Mouse (Mus musculus) large intestine, adult 2 months (tissue): Measurements from ENCODE around the gene Acvr2b. TPM values are rescaled to one million over a fixed set of nuclear protein-coding genes. Genes with fewer than 3 reads are reported as not detected.

ENCODE experiments used
- DNase-seq: peaks from one replicate; pipeline ENCODE4 v3.0.0-alpha.2; 2012; ENCODE audit warnings: low read depth, low spot score
- WGBS: fragments of 180-500 bp; shearing (Covaris S2); methylation state at CpG from one replicate; pipeline ENCODE4 v1.1.7; 2018; 5-methylcytosine and 5-hydroxymethylcytosine counted together
- polyA plus RNA-seq: library from polyadenylated mRNA; depleted of rRNA; stranded (reverse); fragments of >200 nt; gene quantifications from 2 replicates; pipeline ENCODE4 v1.2.3, GENCODE M21; 2012

Acvr2b gene
- polyA plus RNA-seq, 1 experiment: 1.8 TPM

- under 1% methylated on average over 26 of the region's 26 CpGs for WGBS
- no peak for DNase-seq
Observed at GRCm38 (mm10) chr9:119403236-119403641, 1.3 kb downstream of the Acvr2b start.

GRCm38 (mm10) chr9:119404090-119404489 is 2.2 kb downstream of the Acvr2b start:
- DNase-seq: no peak
- WGBS: 87% methylated on average over 5 of the region's 5 CpGs

- DNase-seq: no peak
- WGBS: 73% methylated on average over 15 of the region's 15 CpGs
Observed at GRCm38 (mm10) chr9:119407884-119408283, 6.0 kb downstream of the Acvr2b start.

DNA sequence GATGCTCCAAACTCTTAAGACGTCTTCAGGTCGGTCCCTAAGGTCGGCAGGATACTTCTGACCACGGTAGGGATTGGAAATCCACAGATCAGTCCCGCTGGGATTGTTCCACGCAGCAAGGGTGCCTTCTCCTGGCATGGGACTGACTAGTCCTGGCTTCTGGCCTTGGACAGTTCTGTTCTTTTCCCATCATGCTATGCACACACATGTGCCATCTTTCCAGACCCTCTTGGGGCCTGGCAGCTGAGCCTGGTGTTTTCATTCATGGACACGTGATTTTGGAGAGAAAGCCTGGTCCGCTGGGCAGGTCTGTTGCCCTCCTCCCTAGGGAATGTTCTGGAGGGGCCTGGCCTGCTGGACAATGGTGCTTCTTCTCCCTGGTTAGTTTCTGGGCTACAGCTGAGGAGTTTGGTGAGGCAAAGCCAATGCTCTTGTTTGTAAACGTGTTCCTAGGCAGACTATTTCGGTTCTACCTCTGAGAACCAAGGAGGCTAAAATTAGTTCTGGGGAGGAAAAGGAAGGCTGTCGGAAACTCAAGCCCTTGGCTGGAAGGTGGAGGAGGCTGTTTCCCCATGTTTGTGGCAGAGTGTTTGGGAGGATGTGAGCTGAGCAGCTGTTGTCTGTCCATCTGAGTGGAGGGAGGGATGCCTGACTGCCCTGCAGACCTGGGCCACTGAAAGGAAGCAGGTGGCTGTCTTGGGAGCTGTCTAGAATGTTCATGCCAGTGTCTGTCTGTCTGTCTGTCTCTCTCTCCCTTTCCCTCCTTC is 7.2 kb downstream of the Acvr2b start:
- DNase-seq: no peak
- 73% methylated on average over 11 of the region's 11 CpGs for WGBS

DNA sequence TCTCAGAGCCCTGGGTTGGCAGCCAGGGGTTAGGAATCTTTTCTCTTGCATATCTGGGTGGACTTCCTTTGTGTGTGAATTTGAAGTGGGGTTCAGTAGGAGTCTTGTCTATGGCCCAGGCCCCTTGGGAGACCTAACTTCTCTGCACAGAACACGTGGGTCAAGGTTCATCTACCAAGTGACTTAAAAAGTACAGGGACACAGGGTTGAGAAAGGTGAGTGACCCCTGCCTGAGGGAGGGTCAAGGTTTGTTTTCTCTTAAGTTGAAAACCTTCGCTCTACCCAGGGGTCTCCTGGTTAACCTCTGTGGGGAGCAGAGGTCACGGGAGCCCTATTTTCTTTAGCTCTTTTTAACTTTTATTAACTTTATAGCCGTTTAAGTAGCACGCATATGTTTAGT is 7.9 kb downstream of the Acvr2b start:
- DNase-seq: no peak
- WGBS: 77% methylated on average over 5 of the region's 5 CpGs

- DNase-seq: no peak
- 66% methylated on average over 18 of the region's 18 CpGs for WGBS
Observed at GRCm38 (mm10) chr9:119418025-119418424, 16.1 kb downstream of the Acvr2b start.

GRCm38 (mm10) chr9:119419852-119420438 is 18.0 kb downstream of the Acvr2b start:
- no peak for DNase-seq
- 91% methylated on average over 12 of the region's 12 CpGs for WGBS

DNA sequence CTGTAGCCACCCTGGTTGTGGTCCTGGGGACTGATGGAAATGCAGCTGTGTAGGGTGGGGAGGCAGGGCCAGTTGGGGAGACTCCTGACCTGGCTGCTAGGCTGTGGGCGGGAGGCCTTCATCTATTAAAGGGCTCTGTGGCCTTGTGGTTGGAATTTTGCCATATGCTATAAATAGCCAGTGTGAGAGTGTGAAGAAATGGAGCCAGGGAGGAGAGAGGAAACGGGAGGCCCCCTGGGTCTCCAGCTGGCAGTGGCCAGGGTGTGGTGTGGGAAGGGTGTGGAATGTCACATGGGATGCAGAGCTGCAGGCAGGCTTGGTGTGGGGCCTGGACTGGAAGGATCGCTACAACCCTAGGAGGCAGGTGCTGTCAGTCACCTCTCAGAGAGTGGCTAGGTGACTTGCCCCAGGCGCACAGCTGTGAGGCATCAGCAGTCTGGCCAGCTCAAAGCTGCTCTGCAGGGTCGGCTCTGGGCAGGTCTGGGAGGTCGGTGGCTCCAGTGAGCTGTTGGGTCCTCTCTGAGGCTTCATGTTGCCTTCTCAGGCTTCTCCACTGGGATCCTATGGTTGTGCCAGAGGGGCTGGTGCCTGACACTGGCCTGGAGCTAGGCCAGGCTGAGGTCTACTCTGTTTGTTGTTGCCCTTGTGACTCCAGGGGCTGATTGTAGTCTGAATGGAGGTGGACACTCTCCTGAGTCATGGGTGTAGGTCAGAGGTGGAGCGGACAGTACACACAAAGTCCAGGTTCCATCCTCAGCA is 23.5 kb downstream of the Acvr2b start:
- no peak for DNase-seq
- WGBS: 20% methylated on average over 7 of the region's 7 CpGs

GRCm38 (mm10) chr9:119425976-119426415 is 24.1 kb downstream of the Acvr2b start:
- 70% methylated on average over 13 of the region's 13 CpGs for WGBS
- DNase-seq: no peak

GRCm38 (mm10) chr9:119426483-119426882 is 24.6 kb downstream of the Acvr2b start:
- 18% methylated on average over 7 of the region's 7 CpGs for WGBS
- no peak for DNase-seq

DNA sequence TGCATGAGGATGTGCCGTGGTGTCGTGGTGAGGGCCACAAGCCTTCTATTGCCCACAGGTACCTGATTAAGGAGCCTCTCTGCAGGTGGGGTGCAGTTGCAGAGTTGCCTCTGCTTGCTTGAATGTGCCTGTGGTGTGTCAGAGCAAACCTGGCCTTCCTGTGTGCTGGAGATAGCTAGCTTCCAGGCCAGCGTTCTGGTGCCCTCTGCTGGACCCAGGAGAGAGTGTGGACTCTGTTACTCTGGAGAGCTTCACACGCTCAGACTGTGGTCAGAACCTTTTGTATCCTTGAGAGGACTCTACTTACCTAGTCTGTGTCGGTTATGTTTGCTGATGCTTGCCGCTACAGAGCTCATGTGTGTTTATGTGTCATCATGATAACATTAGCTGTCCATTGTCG is 28.4 kb downstream of the Acvr2b start:
- 34% methylated on average over 7 of the region's 7 CpGs for WGBS
- no peak for DNase-seq

DNA sequence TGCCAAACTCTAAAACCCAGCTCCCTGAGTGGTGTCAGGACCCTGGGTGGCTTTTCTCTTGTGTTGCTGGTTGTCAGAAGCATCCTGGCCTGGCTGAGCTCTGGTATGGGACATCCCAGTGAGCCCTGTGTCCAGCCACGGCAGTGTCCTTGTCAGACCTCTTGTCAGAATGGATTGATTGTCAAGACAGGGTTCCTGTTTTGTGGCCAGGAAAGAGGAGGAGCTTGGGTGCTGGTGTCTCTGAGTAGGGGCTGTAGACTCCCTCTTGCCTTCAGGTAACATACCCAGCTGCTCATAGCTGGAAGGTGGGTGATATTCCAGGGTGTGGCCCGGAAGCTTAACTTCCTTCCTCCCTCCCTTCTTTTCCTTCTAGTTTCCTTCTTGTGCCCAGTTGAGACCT is 33.9 kb downstream of the Acvr2b start:
- no peak for DNase-seq
- 64% methylated on average over 2 of the region's 2 CpGs for WGBS

GRCm38 (mm10) chr9:119438065-119438464 is 36.1 kb downstream of the Acvr2b start:
- DNase-seq: no peak
- WGBS: 85% methylated on average over 12 of the region's 12 CpGs

DNA sequence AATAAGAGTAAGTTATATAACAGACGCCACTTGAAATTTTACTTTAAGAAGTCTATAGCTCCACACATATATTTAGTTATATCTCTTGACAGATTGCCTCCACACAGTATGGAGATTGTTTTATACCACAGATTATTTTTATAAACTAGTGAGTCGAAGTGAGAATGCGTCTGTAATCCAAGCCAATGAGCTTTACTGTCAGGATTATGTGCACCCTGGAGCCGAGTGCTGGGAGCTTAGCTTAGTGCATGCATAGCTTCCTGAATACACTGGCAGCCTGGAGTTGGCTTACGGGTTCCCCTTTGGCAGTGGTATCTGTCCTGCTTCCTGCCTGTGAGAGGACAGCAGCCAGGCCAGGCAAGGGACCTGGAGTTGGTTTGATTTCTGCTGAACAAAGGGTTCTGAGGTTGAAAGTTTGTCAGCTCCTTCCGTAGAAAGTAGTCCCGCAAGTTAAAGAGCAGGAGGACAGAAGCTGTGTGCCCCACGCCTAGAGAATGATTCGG is 36.6 kb downstream of the Acvr2b start:
- no peak for DNase-seq
- 86% methylated on average over 9 of the region's 9 CpGs for WGBS

DNA sequence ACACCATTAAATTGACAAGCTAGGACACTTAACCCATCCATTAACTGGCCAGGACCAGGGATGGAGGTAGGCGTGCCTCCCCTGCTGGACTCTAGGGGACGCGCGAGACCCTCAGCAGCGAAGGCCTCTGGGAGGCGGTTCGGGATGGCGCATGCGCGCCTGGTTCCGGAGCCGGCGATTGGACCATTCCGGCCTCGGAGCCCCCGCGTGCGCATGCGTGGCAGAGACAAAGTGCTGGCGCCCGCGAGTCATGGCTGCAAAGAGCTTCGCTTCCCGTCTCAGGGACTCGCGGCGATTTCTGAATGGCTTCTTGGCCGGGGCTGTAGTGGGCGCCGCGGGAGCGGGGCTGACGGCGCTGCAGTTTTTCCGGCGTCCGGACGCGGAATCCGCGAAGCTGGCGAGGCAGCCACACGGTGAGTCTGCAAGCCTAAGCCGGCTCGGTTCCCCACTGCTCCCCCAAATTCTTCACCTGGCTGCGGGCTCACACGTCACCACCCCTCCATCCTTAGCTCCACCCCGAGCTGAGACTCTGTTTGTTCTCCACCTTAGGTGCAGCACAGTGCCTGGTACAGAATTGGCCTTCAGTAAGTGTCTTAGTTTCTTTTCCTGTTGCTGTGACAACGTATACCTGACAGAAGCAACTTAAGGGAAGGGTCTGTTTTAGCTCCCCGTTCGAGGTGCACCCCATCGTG is 43.0 kb downstream of the Acvr2b start, which contains the start of gene Exog:
Gene Exog, plus strand, starts transcription at position 206 of the 692 bp plus-strand sequence.
- 0% methylated on average over 52 of the region's 52 CpGs for WGBS
- DNase-seq: peak; percentile 78

DNA sequence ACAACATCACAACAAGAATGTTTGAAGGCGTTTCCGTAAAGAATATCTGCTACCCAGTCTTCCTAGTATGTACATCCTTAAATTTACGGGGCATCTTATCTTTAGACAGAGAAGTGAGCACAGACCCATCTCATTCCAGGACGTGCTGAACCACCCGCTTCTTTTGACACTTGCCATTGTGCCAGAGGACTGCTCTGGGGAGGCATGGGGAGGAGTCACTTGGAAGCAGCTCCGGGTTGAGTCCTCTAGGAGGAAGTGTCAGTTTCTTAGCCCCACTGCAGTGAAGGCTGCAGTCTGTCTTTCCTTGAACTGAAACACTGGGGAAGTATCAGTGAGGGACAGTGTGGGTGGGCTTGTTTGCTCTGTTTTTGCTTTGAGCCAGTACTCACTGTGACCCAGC is 43.8 kb downstream of the Acvr2b start:
- WGBS: 10% methylated on average over 6 of the region's 6 CpGs
- no peak for DNase-seq

DNA sequence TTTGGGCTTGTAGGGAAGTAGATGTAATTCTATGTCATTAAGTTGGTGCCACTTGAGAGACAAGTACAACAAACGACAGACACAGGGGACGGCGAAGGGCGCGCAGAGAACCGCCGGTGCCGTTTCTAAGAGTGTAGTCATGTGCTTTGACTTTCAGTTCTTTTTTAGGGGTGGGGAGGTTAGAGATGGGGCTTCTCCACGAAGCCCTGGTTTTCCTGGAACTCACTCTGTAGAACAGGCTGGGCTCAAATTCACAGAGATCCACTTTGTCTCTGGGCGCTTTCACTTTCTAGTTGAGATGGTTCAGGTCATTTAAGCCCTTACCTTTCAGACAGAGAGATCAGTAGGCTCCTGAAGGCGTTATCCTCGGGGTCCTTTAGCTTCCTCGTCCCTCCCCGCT is 54.0 kb downstream of the Acvr2b start:
- DNase-seq: no peak
- 86% methylated on average over 14 of the region's 14 CpGs for WGBS

DNA sequence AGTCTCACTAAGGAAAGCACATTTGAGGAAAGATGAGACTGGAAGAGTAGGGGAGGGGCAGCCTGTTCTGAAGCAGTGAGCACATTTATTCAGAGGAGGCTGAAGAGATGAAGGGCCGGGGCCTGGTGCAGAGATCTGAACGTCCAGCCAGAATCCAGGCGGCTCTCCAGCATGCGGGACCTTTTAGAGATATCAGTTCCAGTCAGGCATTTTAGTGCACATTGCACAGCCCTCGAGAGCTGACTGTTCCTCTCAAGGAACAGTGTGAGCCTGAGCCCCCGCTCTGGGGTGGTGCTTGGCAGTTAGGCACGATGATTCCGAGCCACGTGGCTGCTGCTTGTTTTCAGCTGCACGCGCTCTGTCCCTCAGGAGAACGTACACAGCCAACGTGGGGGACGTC is 55.2 kb downstream of the Acvr2b start:
- no peak for DNase-seq
- WGBS: 83% methylated on average over 14 of the region's 14 CpGs

- WGBS: 46% methylated on average over 8 of the region's 8 CpGs
- no peak for DNase-seq
Observed at GRCm38 (mm10) chr9:119460410-119460809, 58.5 kb downstream of the Acvr2b start.

- DNase-seq: no peak
- 89% methylated on average over 6 of the region's 6 CpGs for WGBS
Observed at GRCm38 (mm10) chr9:119465056-119465455, 63.1 kb downstream of the Acvr2b start.
